7 mouse cellular contexts compared by ENCODE assay signal in the genomic region with DNA sequence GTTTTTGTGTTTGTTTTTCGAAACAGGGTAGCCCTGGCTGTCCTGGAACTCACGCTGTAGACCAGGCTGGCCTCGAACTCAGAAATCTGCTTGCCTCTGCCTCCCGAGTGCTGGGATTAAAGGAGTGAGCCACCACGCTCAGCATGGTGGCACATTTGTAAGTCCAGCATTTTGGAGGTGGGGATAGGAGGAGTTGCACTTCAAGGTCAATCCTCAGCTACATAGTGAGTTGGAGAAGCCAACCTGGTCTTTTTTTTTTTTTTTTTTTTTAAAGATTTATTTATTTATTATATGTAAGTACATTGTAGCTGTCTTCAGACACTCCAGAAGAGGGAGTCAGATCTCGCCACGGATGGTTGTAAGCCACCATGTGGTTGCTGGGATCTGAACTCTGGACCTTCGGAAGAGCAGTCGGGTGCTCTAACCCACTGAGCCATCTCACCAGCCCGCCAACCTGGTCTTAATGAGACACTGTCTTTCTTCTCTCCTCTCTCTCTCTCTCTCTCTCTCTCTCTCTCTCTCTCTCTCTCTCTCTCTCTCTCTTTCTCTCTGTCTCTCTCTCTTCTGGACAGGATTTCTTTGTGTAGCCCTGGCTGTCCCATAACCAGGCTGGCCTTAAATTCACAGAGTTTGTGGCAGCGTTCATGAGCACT. TPM values are rescaled to one million over a fixed set of nuclear protein-coding genes. Genes with fewer than 3 reads are reported as not detected.
A peak's percentile ranks its signal among the peaks of the same experiment; 100 is the strongest.
DNase-seq lines count a peak whose midpoint lies in the region; TF ChIP-seq lines count a peak whose summit lies in the region.
"Not testable (repeated sequence)": the region's sequence is repeated elsewhere in the genome, so short reads cannot be mapped to it uniquely, and the experiment has no call there.

No protein-coding gene starts in this region.

- not testable (repeated sequence) for H3K4me2 ChIP-seq in CH12.LX (ENCODE audit: insufficient read depth, low read depth, poor library complexity, severe bottlenecking)

- not testable (repeated sequence) for TF ChIP-seq RAD21 in CH12.LX (IDR thresholded peaks at IDR 0.05; ENCODE audit: low read depth, low read length); MEL (IDR thresholded peaks at IDR 0.05; ENCODE audit: low read depth, low read length)

- DNase-seq in CH12.LX (ENCODE audit: extremely low read depth); ES-E14 (ENCODE audit: low read depth, low spot score): not testable (repeated sequence)
- DNase-seq in ES-CJ7 (ENCODE audit: low read depth, low spot score), result peak; percentile 87
- DNase-seq in MEL (ENCODE audit: low read depth, low spot score), result peak; percentile 70
- DNase-seq in R1 (ENCODE audit: low read depth, low spot score), result peak; percentile 83
- DNase-seq in ZHBTc4 (ENCODE audit: low read depth, low spot score), result peak; percentile 36
- DNase-seq in heart, adult 11 months, result peak; percentile 82

- H3K4me3 ChIP-seq in CH12.LX (replicated peaks in 1 of 3; ENCODE audit: low read depth in 2 of 3, low read length in 2 of 3, poor library complexity in 1 of 3); ES-E14 (ENCODE audit: insufficient read depth in 1 of 2, low read depth in 1 of 2, low read length in 2 of 2, poor library complexity in 1 of 2, severe bottlenecking in 1 of 2); MEL (ENCODE audit: control insufficient read depth in 1 of 2, insufficient read depth in 1 of 2, low read depth in 2 of 2, low read length in 2 of 2): not testable (repeated sequence)

- dilution Hi-C loops in CH12.LX (cut with MboI; ENCODE audit: extremely low pct_ligation_motif_present, extremely low pct_unique_long_range_greater_than_20kb, low sequenced_read_pairs), result not testable (repeated sequence)

- not testable (repeated sequence) for H3K27ac ChIP-seq in CH12.LX (ENCODE audit: insufficient read depth, low read depth); ES-E14 (ENCODE audit: insufficient read depth, low read depth, low read length, poor library complexity, severe bottlenecking); MEL (ENCODE audit: control insufficient read depth, low read depth, low read length)

- not testable (repeated sequence) for TF ChIP-seq POLR2A in CH12.LX (IDR thresholded peaks at IDR 0.05; ENCODE audit: low read depth, low read length); MEL (IDR thresholded peaks at IDR 0.05; ENCODE audit: control insufficient read depth in 1 of 2, insufficient read depth in 1 of 2, low read depth in 1 of 2, low read length in 2 of 2, poor library complexity in 1 of 2)

- H3K79me2 ChIP-seq in CH12.LX (replicated peaks; ENCODE audit: control insufficient read depth, extremely low read depth, insufficient read depth, poor library complexity, severe bottlenecking); MEL (ENCODE audit: control insufficient read depth, insufficient read depth, low read length, poor library complexity): not testable (repeated sequence)

- not testable (repeated sequence) for H3K9ac ChIP-seq in CH12.LX (ENCODE audit: insufficient read depth, low read depth); ES-E14 (ENCODE audit: insufficient read depth, low read depth, low read length, poor library complexity, severe bottlenecking); MEL (ENCODE audit: control insufficient read depth, low read depth, low read length, poor library complexity, severe bottlenecking)

- H3K36me3 ChIP-seq in CH12.LX (replicated peaks in 1 of 2; ENCODE audit: control insufficient read depth in 1 of 2, insufficient read depth in 1 of 2, low read length in 1 of 2); ES-E14 (ENCODE audit: control insufficient read depth, insufficient read depth, low read length, poor library complexity, severe bottlenecking): not testable (repeated sequence)
- peaks cover 0 to 16% of the 10 kb centered on the region in 2 experiments; a peak in 2 of 4 replicates for H3K36me3 ChIP-seq in MEL (ENCODE audit: control insufficient read depth in 1 of 2, insufficient read depth in 2 of 2, low read length in 2 of 2)

- H3K9me3 ChIP-seq in CH12.LX (replicated peaks; ENCODE audit: low read length); ES-E14 (ENCODE audit: control insufficient read depth, insufficient read depth, low read depth, low read length); MEL (replicated peaks; ENCODE audit: insufficient read depth, low read length): not testable (repeated sequence)

- not testable (repeated sequence) for TF ChIP-seq CTCF in CH12.LX (conservative IDR thresholded peaks at IDR 0.05 in 1 of 2, IDR thresholded peaks at IDR 0.05 in 1 of 2; ENCODE audit: low read depth in 2 of 2, low read length in 2 of 2); MEL (IDR thresholded peaks at IDR 0.05 in 2 of 3, conservative IDR thresholded peaks at IDR 0.05 in 1 of 3; ENCODE audit: control insufficient read depth in 1 of 3, insufficient read depth in 1 of 3, low read depth in 2 of 3, low read length in 3 of 3, poor library complexity in 1 of 3, severe bottlenecking in 1 of 3)

- H3K4me1 ChIP-seq in CH12.LX (ENCODE audit: control insufficient read depth in 1 of 2, insufficient read depth in 2 of 2), result peaks cover 8 to 14% of the 10 kb centered on the region in 2 experiments; a peak in 3 of 4 replicates
- not testable (repeated sequence) for H3K4me1 ChIP-seq in ES-E14 (ENCODE audit: control insufficient read depth in 2 of 2, insufficient read depth in 2 of 2, low read length in 2 of 2, poor library complexity in 1 of 2)
- H3K4me1 ChIP-seq in MEL (ENCODE audit: control insufficient read depth in 1 of 2, insufficient read depth in 2 of 2, low read length in 2 of 2), result peaks cover 0 to 11% of the 10 kb centered on the region in 2 experiments; a peak in 3 of 4 replicates

- in situ Hi-C loops in CH12.LX (cut with MboI; ENCODE audit: low pct_ligation_motif_present, low pct_unique_long_range_greater_than_20kb, low sequenced_read_pairs); ES-E14 (cut with MboI; ENCODE audit: low sequenced_read_pairs in 2 of 2, unreplicated experiment in 2 of 2): not testable (repeated sequence)

- not testable (repeated sequence) for TF ChIP-seq EP300 in CH12.LX (IDR thresholded peaks at IDR 0.05; ENCODE audit: low read length); MEL (IDR thresholded peaks at IDR 0.05; ENCODE audit: low read depth in 1 of 2, low read length in 2 of 2)

- H3K27me3 ChIP-seq in CH12.LX (replicated peaks); MEL (ENCODE audit: control insufficient read depth in 1 of 2, insufficient read depth in 2 of 2, low read length in 2 of 2): not testable (repeated sequence)

TF ChIP-seq in CH12.LX, 34 proteins besides CTCF, POLR2A, EP300 and RAD21:
- 0 out of 2 replicates have a peak, but pooled peaks have one; percentile 43 for TF ChIP-seq TBP (conservative IDR thresholded peaks at IDR 0.05; ENCODE audit: low read depth, low read length)

TF ChIP-seq in ES-E14, 5 proteins besides CTCF, POLR2A, EP300 and RAD21:
- TF ChIP-seq ZNF384 (IDR thresholded peaks at IDR 0.05; ENCODE audit: low read depth, low read length), result 0 out of 2 replicates have a peak, but pooled peaks have one; percentile 19

TF ChIP-seq in MEL, 35 proteins besides CTCF, POLR2A, EP300 and RAD21:
- peak; percentile 57 for TF ChIP-seq ZNF384 (IDR thresholded peaks at IDR 0.05; ENCODE audit: low read depth, low read length)
- TF ChIP-seq TBP (IDR thresholded peaks at IDR 0.05; ENCODE audit: low read depth, low read length), result peak; percentile 95
- TF ChIP-seq JUND (IDR thresholded peaks at IDR 0.05; ENCODE audit: low read depth, low read length), result peak; percentile 47; the same call in 1 of the 2 replicates

RNA-seq across cellular contexts. Expression of gene 1810010H24Rik, which starts 9.8 kb away (rescaled TPM):
- total RNA-seq in CH12.LX (2012; rRNA removed) (0.29 and 1.1 TPM in 2 replicates), CH12.LX (2014; rRNA removed) (0.82 and 1.7 TPM in 2 replicates), ES-E14 (2012; rRNA removed) (3.6 and 5.7 TPM in 2 replicates), MEL (2012; rRNA removed) (0.42 and 0.88 TPM in 2 replicates)
- polyA plus RNA-seq in CH12.LX (2012; ENCODE audit: insufficient read length, low read depth) (0.53 and 0.83 TPM in 2 replicates), MEL (2012; ENCODE audit: insufficient read depth in 1 of 2, insufficient read length in 2 of 2, low read depth in 1 of 2, low replicate concordance in 2 of 2, missing spikeins in 1 of 2) (1 to 10 TPM in 1 of 2 experiments, not detected in 1; 2.5 TPM)

RNA-seq across cellular contexts. Expression of gene Kpna2, which starts 16.3 kb away (rescaled TPM):
- 327 and 495 TPM in 2 replicates for total RNA-seq in CH12.LX (2012; rRNA removed)
- total RNA-seq in CH12.LX (2014; rRNA removed), result 734 and 759 TPM in 2 replicates
- polyA plus RNA-seq in CH12.LX (2012; ENCODE audit: insufficient read length, low read depth), result 536 and 582 TPM in 2 replicates
- 212 and 245 TPM in 2 replicates for total RNA-seq in ES-E14 (2012; rRNA removed)
- 216 and 275 TPM in 2 replicates for total RNA-seq in MEL (2012; rRNA removed)
- 10 to 100 TPM in 1 of 2 experiments, not detected in 1; 13.2 TPM for polyA plus RNA-seq in MEL (2012; ENCODE audit: insufficient read depth in 1 of 2, insufficient read length in 2 of 2, low read depth in 1 of 2, low replicate concordance in 2 of 2, missing spikeins in 1 of 2)
